Mouse (Mus musculus) kidney, adult 2 months (tissue): Measurements from ENCODE around the gene Hamp.

Source experiments
- CTCF ChIP-seq: fragments of 200-500 bp; conservative IDR thresholded peaks from 2 replicates; pipeline ENCODE4 v1.5.1; 2011; ENCODE audit warnings: low read depth, mild to moderate bottlenecking, control low read depth, low read length, moderate library complexity, mixed read lengths; ENCODE audit not compliant: insufficient read depth, insufficient read length
- POLR2A ChIP-seq: fragments of 200-500 bp; IDR thresholded peaks from one replicate; pipeline ENCODE4 v1.6.1; 2011; ENCODE audit warnings: low read depth, low read length, control low read depth

GRCm38 (mm10) chr7:30954971-30955520 is 11.2 kb upstream of the Hamp start:
- TF ChIP-seq POLR2A (no peak), CTCF (no peak)
